Mouse (Mus musculus): ENCODE measurements at regions not wholly inside any gene's neighbourhood (a gene's known extent, or its start where the extent isn't known, plus 50 kb on each side); places are given as distances from the start of the nearest gene placed in this dataset.

DNA sequence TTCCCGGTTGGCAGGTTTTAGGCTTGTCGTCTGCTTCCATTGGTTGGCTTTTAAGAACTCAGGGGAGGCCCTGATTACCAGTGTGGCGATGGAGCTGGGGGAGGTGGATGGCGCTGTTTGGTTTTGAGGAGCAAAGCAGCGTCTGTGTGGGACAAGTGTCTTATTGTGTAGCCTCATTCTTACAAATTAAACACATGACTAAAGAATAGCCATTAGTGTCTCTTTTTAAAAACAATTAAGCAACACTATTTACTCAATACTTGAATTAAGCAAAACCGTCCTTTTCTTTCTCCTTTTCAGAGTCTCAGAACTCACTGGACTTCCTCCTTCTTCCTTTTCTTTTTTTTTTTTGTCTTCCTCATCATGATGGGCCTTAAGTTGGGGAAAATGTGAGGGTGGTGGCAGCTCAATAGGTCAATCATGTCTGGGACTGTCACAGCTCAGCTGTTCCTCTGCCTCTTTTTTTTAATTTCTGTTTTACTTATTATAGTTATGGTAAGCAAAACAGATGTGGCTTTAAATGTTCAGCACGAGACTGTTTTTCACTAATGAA is 89.1 kb downstream of the Kcnrg start:
- no peak for DNase-seq (ENCODE audit: low spot score in 2 of 2)

GRCm38 (mm10) chr14:61696886-61697554 is 89.8 kb downstream of the Kcnrg start:
- no peak for DNase-seq (ENCODE audit: low spot score in 2 of 2)

- no peak for DNase-seq (ENCODE audit: low spot score in 2 of 2)
Measured at GRCm38 (mm10) chr14:61697704-61698103, 90.4 kb downstream of the Kcnrg start.

- DNase-seq (ENCODE audit: low spot score in 2 of 2): no peak
Measured at GRCm38 (mm10) chr14:61698358-61699055, 91.2 kb downstream of the Kcnrg start.

- no peak for DNase-seq (ENCODE audit: low spot score in 2 of 2)
Measured at GRCm38 (mm10) chr14:61699638-61700037, 92.4 kb downstream of the Kcnrg start.

DNA sequence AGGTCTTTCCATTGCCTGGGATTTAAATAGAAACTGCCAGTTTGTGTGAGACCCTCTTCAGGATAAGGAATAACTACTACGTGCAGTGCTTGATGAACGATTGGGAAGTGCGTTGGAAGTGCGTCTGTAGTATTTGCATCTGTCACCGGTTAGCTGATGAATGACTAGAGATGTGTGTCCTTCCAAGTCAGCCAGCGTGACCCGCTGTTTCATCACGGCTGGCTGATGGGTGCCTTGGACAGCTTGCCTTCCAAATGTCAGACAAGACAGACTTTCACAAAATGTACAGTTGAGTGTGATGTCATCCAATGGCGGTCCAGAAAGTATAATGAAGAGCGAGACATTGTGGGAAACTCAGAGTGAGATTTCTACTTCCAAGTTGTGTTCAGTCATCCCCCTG is 93.9 kb downstream of the Kcnrg start:
- DNase-seq (ENCODE audit: low spot score in 2 of 2): no peak

- DNase-seq (ENCODE audit: low spot score in 2 of 2): no peak
Measured at GRCm38 (mm10) chr14:61703916-61704315, 96.7 kb downstream of the Kcnrg start.

DNA sequence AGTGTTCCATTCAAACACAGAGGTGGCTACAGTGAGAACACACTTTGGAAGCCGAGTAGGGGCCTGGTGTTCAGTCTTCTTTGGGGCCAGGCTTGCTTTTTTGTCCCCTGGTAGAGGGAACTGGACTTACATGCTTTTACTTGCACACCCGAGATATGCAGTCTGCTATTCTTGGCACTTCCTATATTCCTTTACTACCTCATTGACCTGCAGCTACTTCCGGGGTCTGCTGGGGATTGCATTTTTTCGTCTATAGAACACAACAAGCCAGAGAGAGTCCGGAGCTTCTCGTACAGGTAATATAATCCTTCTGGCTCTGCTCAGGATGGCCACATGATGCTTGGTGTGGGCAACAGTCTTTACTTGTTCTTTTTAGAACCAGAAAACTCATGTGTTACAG is 99.7 kb downstream of the Kcnrg start:
- no peak for DNase-seq (ENCODE audit: low spot score in 2 of 2)

DNA sequence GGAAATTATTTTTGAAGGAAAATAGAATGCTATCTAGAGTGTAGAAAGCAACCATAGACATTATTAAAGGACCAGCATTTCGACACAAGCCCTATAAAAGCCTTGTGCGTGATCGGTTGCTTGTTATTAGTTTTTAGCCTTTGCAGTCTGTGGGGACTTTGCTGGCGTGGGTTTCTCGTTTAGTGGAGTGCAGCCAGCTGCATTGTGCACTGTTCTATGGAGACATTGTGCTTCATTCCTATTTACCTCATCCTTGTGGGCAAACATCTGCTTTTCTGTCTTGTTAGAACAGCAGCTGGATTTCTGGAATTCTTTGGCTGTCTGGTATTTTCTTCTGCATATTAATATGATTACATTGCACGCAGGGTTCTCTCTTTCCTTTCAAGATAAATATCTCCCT is 101.1 kb downstream of the Kcnrg start:
- DNase-seq (ENCODE audit: low spot score in 2 of 2): no peak

DNA sequence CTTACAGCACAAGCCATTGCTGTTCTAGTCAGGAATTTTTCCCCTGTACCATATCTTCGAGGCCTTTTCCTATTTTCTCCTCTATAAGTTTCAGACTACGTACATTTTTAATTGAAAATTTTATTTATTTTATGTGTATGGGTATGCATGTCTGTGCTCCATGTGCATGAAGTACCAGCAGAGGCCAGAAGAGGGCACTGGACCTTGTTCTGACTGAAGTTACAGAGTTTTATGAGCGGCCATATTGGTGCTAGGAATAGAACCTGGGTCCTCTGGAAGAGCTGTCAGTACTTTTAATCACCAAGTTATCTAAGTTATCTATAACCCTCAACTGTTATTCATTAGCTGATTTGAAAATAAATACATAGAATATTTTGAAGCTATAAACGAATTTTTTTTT is 108.5 kb downstream of the Kcnrg start:
- no peak for DNase-seq (ENCODE audit: low spot score in 2 of 2)

GRCm38 (mm10) chr14:61718392-61719124 is 111.3 kb downstream of the Kcnrg start:
- no peak for DNase-seq (ENCODE audit: low spot score in 2 of 2)

DNA sequence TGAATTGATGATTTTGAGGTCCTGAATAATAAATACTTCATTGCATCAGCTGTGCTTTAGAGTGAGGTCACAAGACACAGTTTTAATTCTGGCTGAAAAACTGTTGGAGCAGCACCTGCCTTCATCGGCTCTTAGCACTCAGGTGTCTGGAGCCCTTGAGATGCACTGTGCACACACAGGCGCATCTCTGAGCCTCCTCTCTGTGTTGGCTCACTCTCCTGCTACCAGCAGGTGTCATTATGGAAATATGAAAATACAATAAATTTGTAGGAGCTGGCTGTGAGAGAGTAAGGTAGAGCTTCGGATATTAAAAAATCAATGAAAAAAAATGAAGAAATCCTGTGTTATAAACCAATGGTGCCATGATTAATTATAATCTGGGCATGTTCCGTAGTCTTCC is 114.0 kb downstream of the Kcnrg start:
- no peak for DNase-seq (ENCODE audit: low spot score in 2 of 2)

- no peak for DNase-seq (ENCODE audit: low spot score in 2 of 2)
Measured at GRCm38 (mm10) chr14:61724942-61725341, 117.7 kb downstream of the Kcnrg start.

DNA sequence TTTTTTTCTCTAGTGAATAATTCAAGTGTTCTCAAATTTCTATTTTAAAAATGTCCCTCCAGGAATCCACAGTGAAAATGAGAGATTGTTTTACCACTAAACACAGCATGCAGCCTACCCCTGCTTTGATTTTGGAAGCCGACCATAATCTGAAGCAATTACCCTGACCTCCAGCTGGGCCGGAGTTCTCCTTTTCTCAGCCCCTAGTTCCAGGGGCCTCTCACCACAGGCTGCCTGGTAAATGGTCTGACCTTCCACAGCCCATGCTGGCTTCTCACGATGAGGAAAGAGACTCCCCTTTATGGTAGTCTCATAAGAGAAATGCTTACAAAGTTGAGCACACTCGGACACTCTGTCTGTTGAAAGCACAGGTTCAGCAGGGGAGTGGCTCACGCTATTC is 121.3 kb downstream of the Kcnrg start:
- no peak for DNase-seq (ENCODE audit: low spot score in 2 of 2)

- no peak for DNase-seq (ENCODE audit: low spot score in 2 of 2)
Measured at GRCm38 (mm10) chr14:61735541-61735940, 128.3 kb downstream of the Kcnrg start.

DNA sequence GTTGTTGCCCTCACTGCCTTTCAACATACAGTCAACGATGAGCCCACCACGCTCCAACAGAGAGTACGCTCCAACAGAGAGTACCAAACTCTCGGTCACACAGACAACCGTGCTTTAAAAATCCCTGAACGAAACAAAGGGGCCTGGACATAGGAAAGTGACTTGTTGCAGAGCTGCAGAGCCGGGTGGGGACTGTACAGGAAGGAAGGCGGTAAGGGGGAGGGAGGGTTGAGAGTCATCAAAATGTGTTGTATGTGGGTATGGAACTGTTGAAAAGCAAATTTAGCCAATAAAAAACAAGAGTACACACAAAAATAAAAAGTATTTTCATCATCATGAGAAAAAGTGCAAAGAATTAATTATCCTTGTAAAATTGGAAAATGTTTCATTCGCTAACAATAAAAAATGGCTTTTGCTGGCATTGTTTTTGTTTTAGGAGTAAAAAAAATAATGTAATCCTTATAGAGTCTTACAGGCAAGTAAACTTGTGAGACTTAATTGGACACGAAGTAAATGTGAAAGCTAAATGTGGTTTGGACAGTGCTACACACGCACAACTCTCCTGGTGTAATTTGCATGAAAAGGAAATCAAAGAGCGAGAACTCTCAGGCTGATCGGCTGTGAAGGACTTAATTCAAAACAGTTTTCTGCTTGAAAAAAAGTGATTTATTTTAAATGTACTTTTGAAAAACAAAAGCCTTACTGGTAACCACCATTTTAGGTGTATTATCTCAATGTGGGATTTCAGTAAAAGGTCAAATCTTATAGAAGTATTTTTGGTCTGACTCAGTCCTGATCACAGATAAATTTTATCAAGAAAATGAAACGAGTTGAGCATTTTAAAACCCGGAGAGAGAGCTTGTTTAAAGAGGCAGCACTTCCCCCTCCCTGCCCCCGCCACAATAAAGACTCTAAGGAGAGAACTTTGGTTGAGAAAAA is 129.4 kb downstream of the Kcnrg start:
- no peak for DNase-seq (ENCODE audit: low spot score in 2 of 2)

GRCm38 (mm10) chr14:61737504-61738040 is 130.3 kb downstream of the Kcnrg start:
- no peak for DNase-seq (ENCODE audit: low spot score in 2 of 2)

DNA sequence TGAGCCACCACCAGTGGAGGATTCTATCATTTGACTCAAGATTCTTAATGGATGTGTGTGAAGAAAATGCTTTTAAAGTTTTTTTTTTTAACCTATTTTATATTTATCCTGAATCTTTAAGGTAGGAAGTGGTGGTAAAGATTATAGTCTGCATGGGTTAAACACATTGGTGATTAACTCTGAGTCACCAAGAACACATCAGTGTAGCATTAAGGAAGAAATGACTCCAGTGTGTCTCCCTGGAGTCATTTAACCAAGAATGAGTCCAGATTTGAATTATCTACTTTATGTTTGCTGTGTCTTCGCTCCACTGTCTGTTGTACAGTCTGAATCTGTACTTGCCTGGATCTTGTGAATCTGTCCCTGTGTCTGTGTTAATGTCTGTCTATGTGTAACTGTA is 132.2 kb downstream of the Kcnrg start:
- DNase-seq (ENCODE audit: low spot score in 2 of 2): no peak

DNA sequence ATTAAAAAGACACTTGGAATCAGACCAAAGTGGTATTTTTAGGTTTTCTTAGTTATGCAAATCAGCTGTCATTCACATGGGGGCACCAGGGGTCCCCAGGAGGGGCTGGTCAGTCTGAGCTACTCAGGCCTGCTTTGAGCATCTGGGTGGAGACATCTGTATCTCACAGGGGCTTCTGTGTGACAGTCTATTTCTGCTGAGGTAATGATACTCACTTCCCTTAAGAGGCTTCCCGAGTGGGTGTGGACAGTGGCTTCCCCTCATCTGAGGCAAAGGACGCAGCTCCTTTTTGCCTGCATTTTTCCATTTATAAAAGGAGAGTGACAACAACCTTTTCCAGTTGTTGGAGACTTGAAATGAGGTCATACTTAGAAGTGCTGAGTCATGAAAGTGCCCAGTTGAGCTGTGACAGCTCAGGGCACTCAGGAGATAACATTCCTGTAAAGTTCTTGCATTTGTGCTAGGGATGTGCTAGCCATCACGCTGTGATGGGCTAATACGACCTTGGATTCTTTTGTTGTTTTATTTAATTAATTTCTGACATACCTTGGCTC is 136.7 kb downstream of the Kcnrg start:
- no peak for DNase-seq (ENCODE audit: low spot score in 2 of 2)

DNA sequence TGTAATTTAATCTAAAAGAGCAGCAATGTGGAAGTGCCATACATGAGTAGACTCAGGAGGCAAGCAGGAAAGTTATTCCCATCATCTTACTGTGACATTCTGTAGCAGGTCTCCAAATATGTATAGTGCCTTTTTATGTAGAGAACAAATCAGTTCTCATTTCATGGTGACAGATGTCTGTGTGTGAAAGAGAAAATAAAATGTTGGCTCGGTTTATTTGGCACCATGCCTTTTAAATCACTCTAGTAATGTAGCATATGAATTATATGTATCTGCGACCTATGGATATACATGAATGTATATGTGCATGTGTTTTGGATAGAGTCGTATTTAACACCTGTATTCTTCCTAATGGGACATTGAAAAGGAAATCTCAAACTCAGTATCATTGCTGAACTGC is 146.2 kb downstream of the Kcnrg start:
- DNase-seq (ENCODE audit: low spot score in 2 of 2): no peak

DNA sequence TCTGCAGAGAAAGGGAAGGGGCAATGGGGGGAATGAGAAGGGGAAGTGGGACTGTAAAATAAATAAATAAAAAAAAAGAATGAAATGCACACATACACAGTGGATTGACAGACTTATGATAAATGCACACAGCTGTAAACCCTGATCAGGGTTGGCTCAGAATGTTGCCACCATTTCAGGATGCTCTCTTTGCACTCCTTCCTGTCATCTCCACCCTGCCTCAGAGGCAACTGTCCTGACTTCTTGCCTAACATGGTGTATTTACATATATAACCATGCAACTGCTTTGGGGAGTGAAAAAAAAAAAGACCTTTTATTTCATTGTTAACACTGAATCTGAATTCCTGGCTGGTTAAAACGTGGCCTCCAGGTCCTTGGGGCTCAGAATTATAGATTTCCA is 149.4 kb downstream of the Kcnrg start:
- no peak for DNase-seq (ENCODE audit: low spot score in 2 of 2)
